Mouse (Mus musculus): ENCODE results near the gene Otor. TPM values are rescaled to one million over a fixed set of nuclear protein-coding genes. Genes with fewer than 3 reads are reported as not detected.

The Otor gene
- polyA plus RNA-seq, 1 experiment: not detected

DNA sequence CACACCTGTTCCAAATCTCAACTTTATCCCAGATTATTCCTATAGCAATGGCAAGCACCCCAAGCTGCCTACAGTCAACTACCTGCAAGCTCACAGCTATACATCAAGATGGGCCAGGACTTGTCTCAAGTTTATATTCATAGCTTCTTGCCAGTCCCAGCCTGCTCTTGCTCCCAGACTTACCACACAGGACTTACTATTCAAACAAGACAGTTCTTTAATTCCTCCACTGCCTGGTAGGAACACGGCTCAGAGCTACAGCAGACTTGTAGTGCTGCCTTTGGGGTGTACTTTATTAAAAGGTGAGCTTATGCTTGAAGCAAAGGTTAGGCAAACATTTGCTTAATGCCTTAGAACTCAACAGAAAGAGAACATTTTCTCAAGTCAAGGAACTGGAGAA, 18.9 kb downstream of the Otor start:
- no peaks in the 10 kb centered on the region for H3K4me1 ChIP-seq (ENCODE audit: control insufficient read depth, insufficient read depth, low read length)
- no peak overlapping the region for H3K4me3 ChIP-seq (replicated peaks; ENCODE audit: control insufficient read depth, low read depth, low read length)
- TF ChIP-seq CTCF (IDR thresholded peaks at IDR 0.05; ENCODE audit: control insufficient read depth, insufficient read depth, low read length): no peak
- no peak for TF ChIP-seq POLR2A (IDR thresholded peaks at IDR 0.05; ENCODE audit: borderline replicate concordance, control insufficient read depth, low read depth, low read length)
- WGBS: 77% methylated on average over 1 of the region's 1 CpGs
- H3K27ac ChIP-seq (ENCODE audit: control insufficient read depth, insufficient read depth, low read depth, low read length, poor library complexity): no peak overlapping the region

DNA sequence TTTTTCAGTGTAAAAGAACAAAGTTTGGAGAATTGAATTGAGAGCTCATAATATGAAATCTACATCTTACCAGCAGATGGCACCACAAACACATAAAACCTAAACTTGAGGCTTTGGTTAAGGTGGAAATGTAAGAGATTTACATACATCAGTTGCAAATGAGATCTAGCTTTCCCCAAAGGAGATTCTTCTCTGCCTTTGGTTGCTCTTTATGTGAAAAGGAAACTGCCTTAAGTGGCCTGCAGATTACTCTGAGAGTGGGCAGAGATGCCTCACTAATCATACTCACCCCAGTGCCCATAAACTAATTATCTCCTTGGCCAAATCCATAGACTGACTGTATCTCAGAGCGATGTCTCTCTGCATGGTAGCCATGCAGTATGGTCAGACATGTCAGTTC, 35.6 kb downstream of the Otor start:
- no peak overlapping the region for H3K27ac ChIP-seq (ENCODE audit: control insufficient read depth, insufficient read depth, low read depth, low read length, poor library complexity)
- no peak overlapping the region for H3K4me3 ChIP-seq (replicated peaks; ENCODE audit: control insufficient read depth, low read depth, low read length)
- TF ChIP-seq POLR2A (IDR thresholded peaks at IDR 0.05; ENCODE audit: borderline replicate concordance, control insufficient read depth, low read depth, low read length): no peak
- no peak for TF ChIP-seq CTCF (IDR thresholded peaks at IDR 0.05; ENCODE audit: control insufficient read depth, insufficient read depth, low read length)
- no peaks in the 10 kb centered on the region for H3K4me1 ChIP-seq (ENCODE audit: control insufficient read depth, insufficient read depth, low read length)
- 78% methylated on average over 1 of the region's 1 CpGs for WGBS

DNA sequence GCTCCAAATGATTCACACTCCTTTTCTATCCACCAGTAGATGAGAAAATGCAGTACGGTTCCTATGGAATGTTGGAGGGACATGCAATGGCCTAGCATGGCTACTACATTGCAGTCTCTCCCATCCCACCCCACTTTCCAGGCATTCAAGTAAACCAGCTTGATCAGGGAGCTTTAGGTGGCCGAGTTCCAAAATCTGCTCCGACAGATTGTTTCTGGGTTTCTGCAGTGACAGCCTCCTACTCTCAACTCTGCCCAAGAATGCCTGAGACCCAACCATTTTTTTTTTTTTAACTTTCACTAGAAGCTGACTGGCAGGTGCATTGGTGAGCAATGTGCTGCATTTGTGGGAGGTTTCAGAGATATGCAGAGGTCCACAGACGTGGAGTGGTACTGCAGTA, 36.4 kb downstream of the Otor start:
- Histone ChIP-seq H3K27ac (ENCODE audit: control insufficient read depth, insufficient read depth, low read depth, low read length, poor library complexity) (no peak overlapping the region), H3K4me1 (ENCODE audit: control insufficient read depth, insufficient read depth, low read length) (no peaks in the 10 kb centered on the region), H3K4me3 (replicated peaks; ENCODE audit: control insufficient read depth, low read depth, low read length) (no peak overlapping the region)
- no peak for TF ChIP-seq CTCF (IDR thresholded peaks at IDR 0.05; ENCODE audit: control insufficient read depth, insufficient read depth, low read length)
- no peak for TF ChIP-seq POLR2A (IDR thresholded peaks at IDR 0.05; ENCODE audit: borderline replicate concordance, control insufficient read depth, low read depth, low read length)
- WGBS: 73% methylated on average over 4 of the region's 4 CpGs

DNA sequence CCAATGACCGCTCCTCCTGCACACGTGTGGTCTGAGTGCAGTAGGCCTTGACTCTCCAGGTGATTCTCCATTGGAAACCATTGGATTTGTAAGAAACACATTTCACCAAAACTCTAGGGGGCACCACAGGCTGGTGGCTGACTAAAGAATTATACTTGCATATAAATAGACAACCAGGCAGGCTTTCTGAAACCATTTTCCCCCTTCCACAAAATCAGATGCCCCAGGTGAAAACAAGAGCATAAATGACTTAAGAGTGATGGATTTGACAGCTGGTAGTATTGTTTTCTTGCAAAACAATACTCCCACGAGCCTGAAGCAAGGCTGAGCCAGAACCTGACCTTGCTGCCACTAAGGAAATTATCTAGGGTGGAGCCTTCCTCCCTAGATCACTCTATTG, 39.2 kb downstream of the Otor start:
- H3K27ac ChIP-seq (ENCODE audit: control insufficient read depth, insufficient read depth, low read depth, low read length, poor library complexity): no peak overlapping the region
- no peaks in the 10 kb centered on the region for H3K4me1 ChIP-seq (ENCODE audit: control insufficient read depth, insufficient read depth, low read length)
- no peak overlapping the region for H3K4me3 ChIP-seq (replicated peaks; ENCODE audit: control insufficient read depth, low read depth, low read length)
- WGBS: 49% methylated on average over 3 of the region's 3 CpGs
- no peak for TF ChIP-seq POLR2A (IDR thresholded peaks at IDR 0.05; ENCODE audit: borderline replicate concordance, control insufficient read depth, low read depth, low read length)
- TF ChIP-seq CTCF (IDR thresholded peaks at IDR 0.05; ENCODE audit: control insufficient read depth, insufficient read depth, low read length): no peak

DNA sequence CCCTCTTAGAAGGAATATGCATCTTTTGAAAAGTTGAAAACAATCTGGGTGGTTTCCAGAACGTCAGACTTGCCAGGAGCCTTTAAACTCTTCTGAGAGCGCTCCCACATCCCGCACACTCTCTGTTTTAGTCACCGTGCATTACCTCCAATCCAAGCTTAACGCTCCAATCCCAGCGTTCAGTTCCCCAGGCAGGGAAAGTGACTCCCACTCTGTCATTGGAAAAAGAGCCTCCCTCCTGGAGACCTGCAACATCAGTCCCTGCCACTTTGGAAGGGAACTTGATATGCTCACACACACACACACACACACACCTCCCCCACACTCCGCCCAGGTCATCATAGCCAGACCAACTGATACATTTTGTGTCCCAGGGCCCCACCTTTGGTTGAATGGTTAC, 39.9 kb downstream of the Otor start:
- no peak overlapping the region for H3K4me3 ChIP-seq (replicated peaks; ENCODE audit: control insufficient read depth, low read depth, low read length)
- H3K4me1 ChIP-seq (ENCODE audit: control insufficient read depth, insufficient read depth, low read length): no peaks in the 10 kb centered on the region
- TF ChIP-seq CTCF (IDR thresholded peaks at IDR 0.05; ENCODE audit: control insufficient read depth, insufficient read depth, low read length) (no peak), POLR2A (IDR thresholded peaks at IDR 0.05; ENCODE audit: borderline replicate concordance, control insufficient read depth, low read depth, low read length) (no peak)
- H3K27ac ChIP-seq (ENCODE audit: control insufficient read depth, insufficient read depth, low read depth, low read length, poor library complexity): no peak overlapping the region
- WGBS: 81% methylated on average over 7 of the region's 7 CpGs

DNA sequence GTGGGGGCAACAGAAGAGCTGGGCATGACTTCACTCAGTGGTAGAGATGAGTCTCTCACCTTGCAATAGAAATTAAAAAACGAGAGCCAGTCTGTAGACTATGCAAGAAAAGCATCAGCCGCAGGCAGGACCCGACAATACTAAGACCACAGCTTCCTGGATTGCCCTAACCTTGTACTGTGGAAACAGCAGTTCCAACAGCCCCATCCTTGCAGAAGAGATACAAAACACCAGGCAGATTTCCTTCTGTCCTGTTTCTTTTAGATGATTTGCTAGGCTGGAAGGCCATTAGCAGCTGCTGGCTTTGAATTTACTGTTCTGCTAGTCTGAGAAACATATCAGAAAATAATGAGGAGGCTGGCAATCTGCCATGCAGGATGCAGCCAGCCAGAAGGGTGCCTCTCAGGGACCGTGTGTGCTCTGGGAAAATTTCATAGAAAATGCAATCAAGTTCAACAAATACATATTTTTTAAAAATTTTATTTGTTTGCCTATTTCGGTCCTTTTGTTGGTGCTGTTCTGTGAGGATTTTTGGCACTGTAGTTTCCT, 52.9 kb downstream of the Otor start:
- WGBS: 39% methylated on average over 5 of the region's 5 CpGs
- Histone ChIP-seq H3K4me3 (replicated peaks; ENCODE audit: control insufficient read depth, low read depth, low read length) (no peak overlapping the region), H3K27ac (ENCODE audit: control insufficient read depth, insufficient read depth, low read depth, low read length, poor library complexity) (no peak overlapping the region), H3K4me1 (ENCODE audit: control insufficient read depth, insufficient read depth, low read length) (no peaks in the 10 kb centered on the region)
- TF ChIP-seq CTCF (IDR thresholded peaks at IDR 0.05; ENCODE audit: control insufficient read depth, insufficient read depth, low read length): no peak
- TF ChIP-seq POLR2A (IDR thresholded peaks at IDR 0.05; ENCODE audit: borderline replicate concordance, control insufficient read depth, low read depth, low read length): no peak

Other genes starting within 250 kb of the Otor start
- gene Kif16b, start 176.9 kb upstream of the Otor start, polyA plus RNA-seq (2011; ENCODE audit: insufficient read depth, insufficient read length, low replicate concordance, missing spikeins): 2.3 and 4.0 TPM in 2 replicates
- 35.9 and 70.5 TPM in 2 replicates for gene Snrpb2, start 15.4 kb upstream of the Otor start, polyA plus RNA-seq (2011; ENCODE audit: insufficient read depth, insufficient read length, low replicate concordance, missing spikeins)

Measured in bone marrow, adult 2 months (tissue).